Mouse (Mus musculus) urinary bladder, postnatal 10 days (tissue): ENCODE measurements at regions not wholly inside any gene's neighbourhood (a gene's known extent, or its start where the extent isn't known, plus 50 kb on each side); places are given as distances from the start of the nearest gene placed in this dataset.

Experiments used
- DNase-seq: peaks from one replicate; pipeline ENCODE4 v3.0.0; 2022; ENCODE audit warnings: low spot score

- DNase-seq: no peak
Measured at GRCm38 (mm10) chr13:71003517-71003916, 161.9 kb upstream of the Adamts16 start.

- DNase-seq: peak; percentile 26
Measured at GRCm38 (mm10) chr13:71001278-71001677, 159.7 kb upstream of the Adamts16 start.

- no peak for DNase-seq
Measured at GRCm38 (mm10) chr13:71000422-71001008, 158.9 kb upstream of the Adamts16 start.

- no peak for DNase-seq
Measured at GRCm38 (mm10) chr13:70993522-70993921, 151.9 kb upstream of the Adamts16 start.

- no peak for DNase-seq
Measured at GRCm38 (mm10) chr13:70989999-70990645, 148.5 kb upstream of the Adamts16 start.

- DNase-seq: no peak
Measured at GRCm38 (mm10) chr13:70979344-70979743, 137.7 kb upstream of the Adamts16 start.

- DNase-seq: no peak
Measured at GRCm38 (mm10) chr13:70978547-70979307, 137.1 kb upstream of the Adamts16 start.

- DNase-seq: no peak
Measured at GRCm38 (mm10) chr13:70969596-70969995, 128.0 kb upstream of the Adamts16 start.

GRCm38 (mm10) chr13:70967781-70968180, 126.2 kb upstream of the Adamts16 start:
- DNase-seq: no peak

GRCm38 (mm10) chr13:70963384-70963783, 121.8 kb upstream of the Adamts16 start:
- DNase-seq: no peak

GRCm38 (mm10) chr13:70934309-70935037, 92.9 kb upstream of the Adamts16 start:
- no peak for DNase-seq

- no peak for DNase-seq
Measured at GRCm38 (mm10) chr13:70913834-70914233, 72.2 kb upstream of the Adamts16 start.

- no peak for DNase-seq
Measured at GRCm38 (mm10) chr13:70910934-70911333, 69.3 kb upstream of the Adamts16 start.

GRCm38 (mm10) chr13:70904834-70905233, 63.2 kb upstream of the Adamts16 start:
- DNase-seq: no peak

- DNase-seq: no peak
Measured at GRCm38 (mm10) chr13:70903831-70904230, 62.2 kb upstream of the Adamts16 start.

GRCm38 (mm10) chr13:70903150-70903549, 61.5 kb upstream of the Adamts16 start:
- no peak for DNase-seq

- DNase-seq: no peak
Measured at GRCm38 (mm10) chr13:70902727-70903126, 61.1 kb upstream of the Adamts16 start.

GRCm38 (mm10) chr13:70891634-70892033, 50.0 kb upstream of the Adamts16 start:
- no peak for DNase-seq
